23 mouse cellular contexts compared by ENCODE assay signal in the genomic region with DNA sequence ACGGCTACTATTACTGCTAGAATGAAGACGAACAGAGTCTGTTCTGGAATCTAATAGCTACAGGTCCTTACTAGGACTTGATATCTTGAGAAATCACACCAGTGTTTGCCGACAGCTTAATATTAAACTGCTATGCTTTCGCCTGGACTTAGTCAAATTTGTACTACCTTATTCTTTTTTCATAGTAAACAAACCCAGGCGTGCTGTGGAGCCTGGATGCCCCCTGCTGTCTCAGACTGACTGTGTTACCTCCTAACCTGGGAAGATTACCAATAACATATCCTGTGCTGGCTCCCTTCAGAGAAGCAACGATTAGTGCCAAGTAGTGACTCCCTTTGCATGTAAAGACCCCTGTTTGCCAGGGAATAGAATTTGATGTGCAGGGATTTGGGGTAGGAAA. TPM values are rescaled to one million over a fixed set of nuclear protein-coding genes. Genes with fewer than 3 reads are reported as not detected.
A peak's percentile ranks its signal among the peaks of the same experiment; 100 is the strongest.
DNase-seq lines count a peak whose midpoint lies in the region; ATAC-seq and TF ChIP-seq lines count a peak whose summit lies in the region.
"Had no signal": no experiment of that assay in that cellular context is flagged by ENCODE, and none has a peak within 500 bp of the region (broad histone marks: within the 10 kb centered on the region; RNA-seq: fewer than 3 reads in every experiment).

No protein-coding gene starts in this region.

- peak; percentile 47 for TF ChIP-seq CTCF in intestine, postnatal 0 days (IDR thresholded peaks at IDR 0.05; ENCODE audit: low read depth)
- peak; percentile 21; the same call in 1 of the 2 replicates for TF ChIP-seq CTCF in cortical plate, adult 2 months (IDR thresholded peaks at IDR 0.05; ENCODE audit: extremely low read depth, insufficient read depth, low read length)
- TF ChIP-seq CTCF in forebrain, postnatal 0 days (IDR thresholded peaks at IDR 0.05; ENCODE audit: low read depth), result no peak

- no peaks in the 10 kb centered on the region for H3K4me1 ChIP-seq in intestine, postnatal 0 days (replicated peaks; ENCODE audit: control insufficient read depth, insufficient read depth, low read length)
- no peaks in the 10 kb centered on the region for H3K4me1 ChIP-seq in intestine, embryonic 15.5 days (replicated peaks)
- no peaks in the 10 kb centered on the region for H3K4me1 ChIP-seq in cortical plate, adult 2 months (ENCODE audit: control insufficient read depth, insufficient read depth, low read length)
- no peaks in the 10 kb centered on the region for H3K4me1 ChIP-seq in forebrain, postnatal 0 days (ENCODE audit: insufficient read depth)
- H3K4me1 ChIP-seq: forebrain, embryonic 15.5 days; heart, embryonic 12.5 days; liver, embryonic 13.5 days had no signal

- H3K36me3 ChIP-seq in intestine, postnatal 0 days (ENCODE audit: control insufficient read depth, insufficient read depth), result no peaks in the 10 kb centered on the region
- H3K36me3 ChIP-seq in intestine, embryonic 15.5 days, result no peaks in the 10 kb centered on the region
- no peaks in the 10 kb centered on the region for H3K36me3 ChIP-seq in forebrain, postnatal 0 days (ENCODE audit: insufficient read depth)
- H3K36me3 ChIP-seq: forebrain, embryonic 15.5 days; heart, embryonic 12.5 days; liver, embryonic 13.5 days had no signal

- peak; percentile 15 for DNase-seq in CD4-positive helper T cell, adult 2 months (ENCODE audit: low read depth, low spot score)
- DNase-seq in thymus, postnatal 0 days (ENCODE audit: low spot score), result peak; percentile 23
- DNase-seq in urinary bladder, adult 18-20 months (ENCODE audit: low spot score in 2 of 2), result no peak
- DNase-seq in forebrain, postnatal 0 days, result no peak
- DNase-seq in left cerebral cortex, adult 11 months (ENCODE audit: low spot score), result no peak
- DNase-seq: adrenal gland, postnatal 14 days; B cell, adult 2 months; cerebellum, adult 9-10 months; gastrocnemius, postnatal 10 days; heart, postnatal 36 days; liver, embryonic 13.5 days had no signal

- no peak overlapping the region for H3K27ac ChIP-seq in intestine, postnatal 0 days (ENCODE audit: low read depth, low read length)
- H3K27ac ChIP-seq in intestine, embryonic 15.5 days, result no peak overlapping the region
- no peak overlapping the region for H3K27ac ChIP-seq in cortical plate, adult 2 months (ENCODE audit: insufficient read depth, low read length)
- no peak overlapping the region for H3K27ac ChIP-seq in forebrain, postnatal 0 days (ENCODE audit: low read depth, low read length)
- H3K27ac ChIP-seq: forebrain, embryonic 15.5 days; hindbrain, postnatal 0 days; layer of hippocampus, adult 2 months; liver, embryonic 13.5 days had no signal

- no peaks in the 10 kb centered on the region for H3K27me3 ChIP-seq in intestine, postnatal 0 days (replicated peaks; ENCODE audit: control insufficient read depth, insufficient read depth, low read length)
- H3K27me3 ChIP-seq in intestine, embryonic 15.5 days (replicated peaks), result no peaks in the 10 kb centered on the region
- H3K27me3 ChIP-seq in forebrain, postnatal 0 days (ENCODE audit: insufficient read depth, low read length), result no peaks in the 10 kb centered on the region
- H3K27me3 ChIP-seq: forebrain, embryonic 15.5 days; heart, embryonic 12.5 days; liver, embryonic 13.5 days had no signal

- no peak overlapping the region for H3K4me2 ChIP-seq in intestine, postnatal 0 days (replicated peaks; ENCODE audit: low read depth)
- H3K4me2 ChIP-seq in intestine, embryonic 15.5 days (replicated peaks), result no peak overlapping the region
- H3K4me2 ChIP-seq in forebrain, postnatal 0 days (ENCODE audit: low read depth), result no peak overlapping the region
- H3K4me2 ChIP-seq: forebrain, embryonic 15.5 days; heart, embryonic 12.5 days; liver, embryonic 13.5 days; midbrain, embryonic 11.5 days had no signal

- ATAC-seq in intestine, postnatal 0 days, result no peak
- ATAC-seq in intestine, embryonic 15.5 days, result no peak
- no peak for ATAC-seq in forebrain, postnatal 0 days
- ATAC-seq: forebrain, embryonic 15.5 days; hindbrain, postnatal 0 days had no signal

- H3K9me3 ChIP-seq in intestine, postnatal 0 days (ENCODE audit: control insufficient read depth), result no peaks in the 10 kb centered on the region
- no peaks in the 10 kb centered on the region for H3K9me3 ChIP-seq in intestine, embryonic 15.5 days
- H3K9me3 ChIP-seq in forebrain, postnatal 0 days (ENCODE audit: low read length), result no peaks in the 10 kb centered on the region
- H3K9me3 ChIP-seq: forebrain, embryonic 15.5 days; heart, embryonic 12.5 days; liver, embryonic 13.5 days had no signal

- H3K9ac ChIP-seq in intestine, postnatal 0 days (ENCODE audit: low read depth, low read length), result no peak overlapping the region
- no peak overlapping the region for H3K9ac ChIP-seq in intestine, embryonic 15.5 days
- H3K9ac ChIP-seq in forebrain, postnatal 0 days, result no peak overlapping the region
- H3K9ac ChIP-seq: forebrain, embryonic 15.5 days; heart, embryonic 12.5 days; liver, embryonic 13.5 days had no signal

- 52% methylated on average over 6 of the region's 6 CpGs for WGBS in intestine, postnatal 0 days
- WGBS in intestine, embryonic 15.5 days, result 60% methylated on average over 6 of the region's 6 CpGs
- 76% methylated on average over 6 of the region's 6 CpGs for WGBS in forebrain, postnatal 0 days

- no peak overlapping the region for H3K4me3 ChIP-seq in intestine, postnatal 0 days (ENCODE audit: low read depth, low read length)
- H3K4me3 ChIP-seq in intestine, embryonic 15.5 days (replicated peaks), result no peak overlapping the region
- H3K4me3 ChIP-seq in cortical plate, adult 2 months (ENCODE audit: insufficient read depth, low read length), result no peak overlapping the region
- H3K4me3 ChIP-seq in forebrain, postnatal 0 days (ENCODE audit: low read depth, low read length), result no peak overlapping the region
- H3K4me3 ChIP-seq: forebrain, embryonic 15.5 days; heart, embryonic 12.5 days; layer of hippocampus, adult 2 months; liver, embryonic 13.5 days; myocyte had no signal

- no peak for TF ChIP-seq POLR2A in cortical plate, adult 2 months (IDR thresholded peaks at IDR 0.05; ENCODE audit: extremely low read depth, insufficient read depth, low read length)

RNA-seq across cellular contexts. Expression of a gene that starts 16.3 kb away (rescaled TPM):
- polyA plus RNA-seq in intestine, postnatal 0 days (2015; fragmentation: Nextera tagmentation; extraction: Ambion mirVana), result 10.5 and 17.9 TPM in 2 replicates
- polyA plus RNA-seq in intestine, embryonic 15.5 days (2015; fragmentation: Nextera tagmentation; extraction: Ambion mirVana), result 44.4 and 169 TPM in 2 replicates
- 0.19 TPM in 1 of 2 replicates, not detected in the other for polyA plus RNA-seq in cortical plate, adult 2 months (2012; rRNA removed)
- 3.6 and 4.7 TPM in 2 replicates for polyA plus RNA-seq in thymus, postnatal 0 days (2015; fragmentation: Nextera tagmentation; extraction: Ambion mirVana)
- not detected in 2 replicates for total RNA-seq in forebrain, postnatal 0 days (2014; rRNA removed)
- not detected in 2 replicates for polyA plus RNA-seq in forebrain, postnatal 0 days (2015; fragmentation: Nextera tagmentation; extraction: Ambion mirVana)
- total RNA-seq: gastrocnemius, postnatal 10 days; heart, postnatal 36 days; hindbrain, postnatal 0 days; layer of hippocampus, adult 2 months; MEL had no signal
- polyA plus RNA-seq: forebrain, embryonic 15.5 days; heart, embryonic 12.5 days; hindbrain, postnatal 0 days; kidney, embryonic 14.5 days; liver, embryonic 13.5 days; midbrain, embryonic 11.5 days had no signal

RNA-seq across cellular contexts. Expression of a gene that starts 46.6 kb away (rescaled TPM):
- polyA plus RNA-seq in intestine, postnatal 0 days (2015; fragmentation: Nextera tagmentation; extraction: Ambion mirVana), result 13.5 and 13.7 TPM in 2 replicates
- 139 and 422 TPM in 2 replicates for polyA plus RNA-seq in intestine, embryonic 15.5 days (2015; fragmentation: Nextera tagmentation; extraction: Ambion mirVana)
- not detected in 2 replicates for polyA plus RNA-seq in cortical plate, adult 2 months (2012; rRNA removed)
- 0.71 and 1.2 TPM in 2 replicates for polyA plus RNA-seq in thymus, postnatal 0 days (2015; fragmentation: Nextera tagmentation; extraction: Ambion mirVana)
- total RNA-seq in forebrain, postnatal 0 days (2014; rRNA removed), result not detected in 2 replicates
- not detected in 2 replicates for polyA plus RNA-seq in forebrain, postnatal 0 days (2015; fragmentation: Nextera tagmentation; extraction: Ambion mirVana)
- total RNA-seq: adrenal gland, postnatal 14 days; gastrocnemius, postnatal 10 days; heart, postnatal 36 days; hindbrain, postnatal 0 days; layer of hippocampus, adult 2 months; MEL had no signal
- polyA plus RNA-seq: forebrain, embryonic 15.5 days; heart, embryonic 12.5 days; hindbrain, postnatal 0 days; kidney, embryonic 14.5 days; liver, embryonic 13.5 days; midbrain, embryonic 11.5 days; myocyte; testis, adult 2 months had no signal

RNA-seq across cellular contexts. Expression of a gene that starts 59.4 kb away (rescaled TPM):
- polyA plus RNA-seq in intestine, postnatal 0 days (2015; fragmentation: Nextera tagmentation; extraction: Ambion mirVana), result 7.2 and 9.4 TPM in 2 replicates
- 27.6 and 96.4 TPM in 2 replicates for polyA plus RNA-seq in intestine, embryonic 15.5 days (2015; fragmentation: Nextera tagmentation; extraction: Ambion mirVana)
- polyA plus RNA-seq in cortical plate, adult 2 months (2012; rRNA removed), result 3.8 and 4.9 TPM in 2 replicates
- polyA plus RNA-seq in thymus, postnatal 0 days (2015; fragmentation: Nextera tagmentation; extraction: Ambion mirVana), result not detected in 2 replicates
- not detected in 2 replicates for total RNA-seq in forebrain, postnatal 0 days (2014; rRNA removed)
- not detected in 2 replicates for polyA plus RNA-seq in forebrain, postnatal 0 days (2015; fragmentation: Nextera tagmentation; extraction: Ambion mirVana)
- total RNA-seq: adrenal gland, postnatal 14 days; gastrocnemius, postnatal 10 days; heart, postnatal 36 days; hindbrain, postnatal 0 days; layer of hippocampus, adult 2 months; MEL had no signal
- polyA plus RNA-seq: forebrain, embryonic 15.5 days; heart, embryonic 12.5 days; hindbrain, postnatal 0 days; kidney, embryonic 14.5 days; liver, embryonic 13.5 days; midbrain, embryonic 11.5 days; myocyte; testis, adult 2 months had no signal

Comparison
In these comparisons a context has a peak if more than half of its experiments do, and no peak if none do; other contexts are left out.
1. DNase-seq: peak in CD4-positive helper T cell, adult 2 months (single experiment) and thymus, postnatal 0 days (single experiment); none in urinary bladder, adult 18-20 months (0 of 2), forebrain, postnatal 0 days (single experiment) and left cerebral cortex, adult 11 months (single experiment).